Mouse (Mus musculus): ENCODE measurements at regions not wholly inside any gene's neighbourhood (a gene's known extent, or its start where the extent isn't known, plus 50 kb on each side); places are given as distances from the start of the nearest gene placed in this dataset.

DNA sequence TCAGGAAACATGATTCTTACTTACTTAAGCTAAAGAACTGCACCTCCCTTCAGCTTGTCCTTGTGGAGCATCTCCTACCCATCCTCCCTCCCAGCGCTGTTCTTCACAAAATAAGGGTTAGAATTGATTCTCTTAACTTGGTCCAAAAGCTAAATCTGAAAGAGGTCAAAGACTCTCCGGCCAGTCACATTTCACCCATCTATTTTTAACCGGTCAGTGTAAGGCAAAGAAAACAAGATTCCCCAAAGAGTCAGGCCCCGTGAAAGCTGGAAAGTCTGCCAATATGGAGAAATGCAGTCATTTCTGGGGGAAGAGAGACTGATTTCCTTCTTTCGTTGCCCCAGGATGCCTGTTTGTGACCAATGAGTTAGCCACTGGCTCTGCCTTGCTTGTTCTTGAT, 114.0 kb downstream of the Zfp36l1 start:
- Histone ChIP-seq H3K36me3 (no peaks in the 10 kb centered on the region), H3K4me2 (replicated peaks) (no peak overlapping the region), H3K4me1 (peaks cover 9% of the 10 kb centered on the region), H3K4me3 (no peak overlapping the region), H3K9ac (no peak overlapping the region), H3K27me3 (replicated peaks) (no peaks in the 10 kb centered on the region), H3K27ac (no peak overlapping the region), H3K9me3 (no peaks in the 10 kb centered on the region)
- ATAC-seq (ENCODE audit: low FRiP score, low read depth): no peak
- WGBS: 93% methylated on average over 5 of the region's 5 CpGs

DNA sequence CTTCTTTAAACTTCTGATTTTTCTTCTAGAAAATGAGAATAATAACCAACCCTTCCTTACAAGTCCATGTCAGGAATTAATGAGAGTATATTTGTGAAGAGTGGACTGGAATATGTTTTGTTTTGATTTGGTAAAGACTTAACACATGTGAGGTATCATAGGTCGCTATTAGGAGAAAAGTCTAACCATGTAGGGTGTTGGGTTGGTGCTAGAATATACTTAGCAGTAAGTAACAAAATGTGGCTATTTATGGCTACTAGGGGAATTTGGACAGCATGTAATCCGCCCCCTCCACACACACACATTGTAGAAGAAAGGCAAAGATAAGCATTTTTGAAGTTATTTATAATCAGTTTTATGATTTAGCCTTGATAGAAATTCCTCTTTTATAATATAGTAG, 114.5 kb downstream of the Zfp36l1 start:
- 86% methylated on average over 2 of the region's 2 CpGs for WGBS
- no peak for ATAC-seq (ENCODE audit: low FRiP score, low read depth)
- H3K4me2 ChIP-seq (replicated peaks): no peak overlapping the region
- H3K9me3 ChIP-seq: no peaks in the 10 kb centered on the region
- no peaks in the 10 kb centered on the region for H3K27me3 ChIP-seq (replicated peaks)
- H3K36me3 ChIP-seq: no peaks in the 10 kb centered on the region
- H3K9ac ChIP-seq: no peak overlapping the region
- no peak overlapping the region for H3K27ac ChIP-seq
- H3K4me1 ChIP-seq: peaks cover 9% of the 10 kb centered on the region
- no peak overlapping the region for H3K4me3 ChIP-seq

DNA sequence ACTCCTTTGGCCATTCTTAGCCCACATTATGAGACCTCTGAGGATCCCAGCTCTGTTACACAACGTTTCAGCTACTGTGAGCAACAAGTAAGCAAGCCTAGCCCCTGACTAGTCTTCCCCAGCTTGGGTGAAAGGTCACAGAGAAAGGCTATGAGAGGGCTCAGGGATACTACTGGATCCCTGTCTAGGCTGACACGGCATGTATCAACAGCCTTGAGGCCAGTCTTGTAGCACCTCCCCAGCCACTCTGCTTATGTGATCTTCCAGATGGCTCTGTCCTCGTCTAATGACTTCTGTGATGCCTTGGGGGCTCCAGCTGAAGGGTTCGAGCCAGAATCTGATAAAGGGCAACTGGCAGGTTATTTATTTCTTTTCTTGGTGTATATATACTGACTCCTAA, 115.6 kb downstream of the Zfp36l1 start:
- H3K27ac ChIP-seq: no peak overlapping the region
- ATAC-seq (ENCODE audit: low FRiP score, low read depth): no peak
- no peak overlapping the region for H3K9ac ChIP-seq
- no peak overlapping the region for H3K4me2 ChIP-seq (replicated peaks)
- no peaks in the 10 kb centered on the region for H3K36me3 ChIP-seq
- H3K4me1 ChIP-seq: peaks cover under 1% of the 10 kb centered on the region; the same call in 1 of the 2 replicates
- H3K4me3 ChIP-seq: no peak overlapping the region
- no peaks in the 10 kb centered on the region for H3K9me3 ChIP-seq
- no peaks in the 10 kb centered on the region for H3K27me3 ChIP-seq (replicated peaks)
- WGBS: 64% methylated on average over 4 of the region's 4 CpGs

- no peaks in the 10 kb centered on the region for H3K9me3 ChIP-seq
- no peaks in the 10 kb centered on the region for H3K27me3 ChIP-seq (replicated peaks)
- H3K4me2 ChIP-seq (replicated peaks): no peak overlapping the region
- 86% methylated on average over 4 of the region's 4 CpGs for WGBS
- no peaks in the 10 kb centered on the region for H3K36me3 ChIP-seq
- no peak overlapping the region for H3K27ac ChIP-seq
- ATAC-seq (ENCODE audit: low FRiP score, low read depth): no peak
- H3K9ac ChIP-seq: no peak overlapping the region
- H3K4me1 ChIP-seq: peaks cover 7% of the 10 kb centered on the region
- no peak overlapping the region for H3K4me3 ChIP-seq
Measured at GRCm38 (mm10) chr12:79995521-79996094, 117.2 kb downstream of the Zfp36l1 start.

GRCm38 (mm10) chr12:79993821-79994571, 118.8 kb downstream of the Zfp36l1 start:
- Histone ChIP-seq H3K4me2 (replicated peaks) (no peak overlapping the region), H3K9ac (no peak overlapping the region), H3K36me3 (no peaks in the 10 kb centered on the region), H3K4me3 (no peak overlapping the region), H3K4me1 (peaks cover 16% of the 10 kb centered on the region), H3K27ac (no peak overlapping the region), H3K27me3 (replicated peaks) (no peaks in the 10 kb centered on the region), H3K9me3 (no peaks in the 10 kb centered on the region)
- 72% methylated on average over 5 of the region's 5 CpGs for WGBS
- no peak for ATAC-seq (ENCODE audit: low FRiP score, low read depth)

DNA sequence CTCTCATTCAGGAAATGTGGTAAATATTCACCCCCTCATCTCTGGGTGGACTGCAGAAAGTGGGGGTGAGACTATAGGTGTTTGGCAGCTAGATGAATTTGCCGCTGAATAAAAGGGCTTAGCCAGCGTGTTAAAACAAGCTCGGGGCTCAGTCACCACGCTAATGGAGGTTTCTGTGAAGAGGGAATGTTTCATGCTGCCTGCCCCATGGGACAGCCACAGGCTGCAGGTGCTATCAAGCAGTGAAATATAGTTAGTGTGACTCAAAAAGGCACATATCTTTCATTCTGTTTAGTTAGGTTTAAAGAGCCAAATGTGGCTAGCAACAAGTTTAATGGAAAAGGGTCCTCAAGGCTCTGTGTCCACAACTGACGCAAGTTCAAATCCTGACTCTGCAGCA, 121.5 kb downstream of the Zfp36l1 start:
- H3K9ac ChIP-seq: no peak overlapping the region
- no peaks in the 10 kb centered on the region for H3K9me3 ChIP-seq
- no peak overlapping the region for H3K4me2 ChIP-seq (replicated peaks)
- H3K36me3 ChIP-seq: no peaks in the 10 kb centered on the region
- H3K4me3 ChIP-seq: no peak overlapping the region
- no peak overlapping the region for H3K27ac ChIP-seq
- no peak for ATAC-seq (ENCODE audit: low FRiP score, low read depth)
- peaks cover 21% of the 10 kb centered on the region for H3K4me1 ChIP-seq
- WGBS: 61% methylated on average over 5 of the region's 5 CpGs
- no peaks in the 10 kb centered on the region for H3K27me3 ChIP-seq (replicated peaks)

DNA sequence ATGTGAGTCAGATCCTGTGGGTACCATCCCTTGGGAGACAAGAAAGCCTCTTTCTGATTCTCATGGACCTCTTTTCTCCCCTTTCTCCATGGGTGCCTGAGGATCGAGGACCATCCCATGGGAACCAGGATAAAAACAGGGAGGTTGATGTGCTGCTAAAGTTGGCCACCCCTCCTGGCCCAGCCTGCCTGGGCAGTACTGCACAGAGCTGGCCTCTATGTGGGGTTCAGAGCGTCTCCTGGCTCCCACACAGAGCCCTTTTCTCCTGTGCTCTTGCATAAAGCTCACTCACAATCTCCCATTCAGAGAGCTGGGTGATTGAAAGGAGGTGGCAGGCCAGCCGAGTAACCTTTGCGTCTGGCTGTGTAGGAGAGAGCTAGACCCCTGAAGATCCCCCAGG, 122.1 kb downstream of the Zfp36l1 start:
- Histone ChIP-seq H3K36me3 (no peaks in the 10 kb centered on the region), H3K9me3 (no peaks in the 10 kb centered on the region), H3K4me1 (peaks cover 24% of the 10 kb centered on the region), H3K9ac (no peak overlapping the region), H3K4me3 (no peak overlapping the region), H3K27ac (no peak overlapping the region), H3K4me2 (replicated peaks) (no peak overlapping the region), H3K27me3 (replicated peaks) (no peaks in the 10 kb centered on the region)
- no peak for ATAC-seq (ENCODE audit: low FRiP score, low read depth)
- WGBS: 38% methylated on average over 4 of the region's 4 CpGs

GRCm38 (mm10) chr12:79989582-79990110, 123.2 kb downstream of the Zfp36l1 start:
- H3K9me3 ChIP-seq: no peaks in the 10 kb centered on the region
- no peaks in the 10 kb centered on the region for H3K27me3 ChIP-seq (replicated peaks)
- no peak overlapping the region for H3K9ac ChIP-seq
- no peak overlapping the region for H3K4me3 ChIP-seq
- no peaks in the 10 kb centered on the region for H3K36me3 ChIP-seq
- 69% methylated on average over 9 of the region's 9 CpGs for WGBS
- no peak overlapping the region for H3K4me2 ChIP-seq (replicated peaks)
- peaks cover 24% of the 10 kb centered on the region for H3K4me1 ChIP-seq
- no peak for ATAC-seq (ENCODE audit: low FRiP score, low read depth)
- H3K27ac ChIP-seq: 0 out of 2 replicates have a peak overlapping the region, but pooled peaks have one; percentile 4

DNA sequence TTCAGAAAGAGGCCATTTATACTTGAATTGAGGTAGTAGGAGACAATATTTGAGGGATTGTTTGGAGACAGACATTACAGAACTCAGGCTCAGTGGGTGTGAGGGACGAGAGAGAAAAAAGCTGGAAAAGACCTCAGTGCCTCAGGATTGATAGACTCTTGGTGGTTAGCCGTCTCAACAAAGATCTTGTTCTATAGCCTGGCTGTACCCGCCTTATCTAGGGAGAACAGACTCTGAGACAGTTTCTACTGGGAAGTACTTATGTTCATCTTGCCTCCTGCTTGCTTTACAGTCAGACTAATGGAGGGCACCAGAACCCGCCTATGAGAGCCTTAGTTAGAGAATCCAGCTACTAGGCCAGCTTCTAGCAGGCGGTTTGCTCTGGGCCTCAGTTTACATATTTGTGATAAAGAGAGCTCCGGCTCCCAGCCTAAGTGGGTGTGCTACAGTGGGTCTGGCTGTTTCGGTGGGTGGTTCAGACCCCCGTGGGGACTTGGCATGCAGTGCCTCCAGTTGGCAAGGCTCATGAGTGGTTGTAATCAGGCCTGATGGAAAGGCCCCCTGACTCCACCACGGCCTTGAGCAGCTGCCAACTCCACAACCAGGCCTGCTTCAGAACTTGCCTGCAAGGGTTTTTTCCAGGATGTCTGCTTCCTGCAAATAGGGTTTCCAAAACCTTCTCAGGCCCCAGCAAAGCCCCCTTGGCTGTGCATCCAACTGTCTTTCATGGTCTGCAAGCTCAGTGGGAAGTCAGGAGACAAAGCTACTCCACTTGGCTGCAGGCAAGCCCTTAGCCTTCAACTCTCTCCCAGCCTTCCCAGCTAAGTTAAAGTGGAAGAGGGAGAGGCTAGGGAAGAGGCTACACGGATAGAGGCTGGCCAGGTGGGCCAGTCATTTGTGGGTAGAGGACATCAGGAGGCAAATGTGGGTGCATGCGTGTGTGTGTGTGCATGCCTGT, 124.1 kb downstream of the Zfp36l1 start:
- WGBS: 85% methylated on average over 11 of the region's 11 CpGs

GRCm38 (mm10) chr12:79986241-79986976, 126.4 kb downstream of the Zfp36l1 start:
- Histone ChIP-seq H3K27me3 (replicated peaks) (no peaks in the 10 kb centered on the region), H3K4me1 (peaks cover 29% of the 10 kb centered on the region), H3K36me3 (no peaks in the 10 kb centered on the region), H3K9me3 (no peaks in the 10 kb centered on the region), H3K4me3 (no peak overlapping the region), H3K9ac (no peak overlapping the region), H3K27ac (no peak overlapping the region), H3K4me2 (replicated peaks) (no peak overlapping the region)
- no peak for ATAC-seq (ENCODE audit: low FRiP score, low read depth)
- WGBS: 61% methylated on average over 9 of the region's 9 CpGs

More for the DNA sequence above, 124.1 kb downstream of the Zfp36l1 start:
- H3K4me1 ChIP-seq: peaks cover 29% of the 10 kb centered on the region
- no peak overlapping the region for H3K9ac ChIP-seq
- H3K27me3 ChIP-seq (replicated peaks): no peaks in the 10 kb centered on the region
- no peaks in the 10 kb centered on the region for H3K9me3 ChIP-seq
- no peak overlapping the region for H3K4me2 ChIP-seq (replicated peaks)
- H3K4me3 ChIP-seq: no peak overlapping the region
- no peak for ATAC-seq (ENCODE audit: low FRiP score, low read depth)
- H3K36me3 ChIP-seq: no peaks in the 10 kb centered on the region
- H3K27ac ChIP-seq: 0 out of 2 replicates have a peak overlapping the region, but pooled peaks have one; percentile 4

GRCm38 (mm10) chr12:79984985-79985747, 127.6 kb downstream of the Zfp36l1 start:
- Histone ChIP-seq H3K27me3 (replicated peaks) (no peaks in the 10 kb centered on the region), H3K9ac (no peak overlapping the region), H3K4me1 (peaks cover 22% of the 10 kb centered on the region), H3K4me3 (no peak overlapping the region), H3K9me3 (no peaks in the 10 kb centered on the region), H3K27ac (no peak overlapping the region), H3K36me3 (no peaks in the 10 kb centered on the region), H3K4me2 (replicated peaks) (no peak overlapping the region)
- ATAC-seq (ENCODE audit: low FRiP score, low read depth): no peak
- WGBS: 88% methylated on average over 5 of the region's 5 CpGs

Data from neural tube, embryonic 12.5 days (tissue).